Mouse (Mus musculus) thymus, adult 2 months (tissue): ENCODE results near the gene Pdgfd.

Experiments
- CTCF ChIP-seq: fragments of 200-500 bp; IDR thresholded peaks from 2 replicates; pipeline ENCODE4 v1.5.1; 2012; ENCODE audit warnings: mild to moderate bottlenecking, control low read depth, low read length, moderate library complexity, borderline replicate concordance; ENCODE audit not compliant: control insufficient read depth, poor library complexity, insufficient read depth; ENCODE audit errors: extremely low read depth
- POLR2A ChIP-seq: fragments of 200-500 bp; IDR thresholded peaks from 2 replicates; pipeline ENCODE4 v1.6.1; 2012; ENCODE audit warnings: mild to moderate bottlenecking, low read length, control low read depth, moderate library complexity; ENCODE audit not compliant: control insufficient read depth, poor library complexity, insufficient read depth; ENCODE audit errors: extremely low read depth

DNA sequence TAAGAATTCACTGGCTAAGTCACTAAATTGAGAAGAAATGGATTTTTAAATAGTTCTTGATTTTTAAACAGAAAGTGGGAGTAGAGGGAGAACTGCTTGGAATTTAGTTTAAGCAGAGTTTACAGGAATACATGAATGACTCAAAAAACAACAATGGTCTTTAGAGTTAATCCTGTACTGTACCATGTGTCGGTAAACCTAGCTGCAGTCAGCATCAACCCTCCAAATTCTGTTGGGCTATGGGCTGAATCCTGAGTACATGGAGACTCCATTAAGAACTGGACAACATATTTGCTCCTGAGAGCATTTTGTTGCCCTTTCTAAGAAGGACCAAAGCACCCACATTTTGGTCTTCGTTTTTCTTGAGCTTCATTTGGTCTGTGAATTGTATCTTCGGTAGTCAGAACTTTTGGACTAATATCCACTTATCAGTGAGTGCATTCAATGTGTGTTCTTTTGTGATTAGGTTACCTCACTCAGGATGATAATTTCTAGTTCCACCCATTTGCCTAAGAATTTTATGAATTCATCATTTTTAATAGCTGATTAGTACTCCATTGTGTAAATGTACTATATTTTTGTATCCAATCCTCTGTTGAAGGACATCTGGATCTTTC, 14.0 kb downstream of the Pdgfd start:
- TF ChIP-seq POLR2A (no peak), CTCF (no peak)
